Mouse (Mus musculus): ENCODE data around the gene Insig1. TPM values are rescaled to one million over a fixed set of nuclear protein-coding genes. Genes with fewer than 3 reads are reported as not detected.

Gene Insig1
- polyA plus RNA-seq, 1 experiment, result 13.8 TPM

GRCm38 (mm10) chr5:28037172-28037591 lies 34.0 kb upstream of the Insig1 start:
- Histone ChIP-seq H3K4me3 (replicated peaks; ENCODE audit: control insufficient read depth, low read depth, low read length) (no peak overlapping the region), H3K27ac (ENCODE audit: control insufficient read depth, insufficient read depth, low read depth, low read length, poor library complexity) (no peak overlapping the region), H3K4me1 (ENCODE audit: control insufficient read depth, insufficient read depth, low read length) (peaks cover 2% of the 10 kb centered on the region; the same call in 1 of the 2 replicates)
- WGBS, result 2% methylated on average over 3 of the region's 3 CpGs
- TF ChIP-seq CTCF (IDR thresholded peaks at IDR 0.05; ENCODE audit: control insufficient read depth, insufficient read depth, low read length) (no peak), POLR2A (IDR thresholded peaks at IDR 0.05; ENCODE audit: borderline replicate concordance, control insufficient read depth, low read depth, low read length) (no peak)

GRCm38 (mm10) chr5:28037639-28038038 lies 33.5 kb upstream of the Insig1 start:
- Histone ChIP-seq H3K4me1 (ENCODE audit: control insufficient read depth, insufficient read depth, low read length) (peaks cover 2% of the 10 kb centered on the region; the same call in 1 of the 2 replicates), H3K4me3 (replicated peaks; ENCODE audit: control insufficient read depth, low read depth, low read length) (no peak overlapping the region), H3K27ac (ENCODE audit: control insufficient read depth, insufficient read depth, low read depth, low read length, poor library complexity) (no peak overlapping the region)
- WGBS, result under 1% methylated on average over 5 of the region's 5 CpGs
- TF ChIP-seq CTCF (IDR thresholded peaks at IDR 0.05; ENCODE audit: control insufficient read depth, insufficient read depth, low read length) (no peak), POLR2A (IDR thresholded peaks at IDR 0.05; ENCODE audit: borderline replicate concordance, control insufficient read depth, low read depth, low read length) (no peak)

- no peak overlapping the region for H3K4me3 ChIP-seq (replicated peaks; ENCODE audit: control insufficient read depth, low read depth, low read length)
- H3K4me1 ChIP-seq (ENCODE audit: control insufficient read depth, insufficient read depth, low read length), result peaks cover 2% of the 10 kb centered on the region; the same call in 1 of the 2 replicates
- 0% methylated on average over 2 of the region's 2 CpGs for WGBS
- no peak for TF ChIP-seq POLR2A (IDR thresholded peaks at IDR 0.05; ENCODE audit: borderline replicate concordance, control insufficient read depth, low read depth, low read length)
- no peak for TF ChIP-seq CTCF (IDR thresholded peaks at IDR 0.05; ENCODE audit: control insufficient read depth, insufficient read depth, low read length)
- no peak overlapping the region for H3K27ac ChIP-seq (ENCODE audit: control insufficient read depth, insufficient read depth, low read depth, low read length, poor library complexity)
Observed at GRCm38 (mm10) chr5:28038115-28038514, 33.0 kb upstream of the Insig1 start.

GRCm38 (mm10) chr5:28039746-28040655 lies 31.2 kb upstream of the Insig1 start:
- WGBS, result 72% methylated on average over 7 of the region's 7 CpGs
- no peak for TF ChIP-seq POLR2A (IDR thresholded peaks at IDR 0.05; ENCODE audit: borderline replicate concordance, control insufficient read depth, low read depth, low read length)
- no peak for TF ChIP-seq CTCF (IDR thresholded peaks at IDR 0.05; ENCODE audit: control insufficient read depth, insufficient read depth, low read length)
- peaks cover 2% of the 10 kb centered on the region; the same call in 1 of the 2 replicates for H3K4me1 ChIP-seq (ENCODE audit: control insufficient read depth, insufficient read depth, low read length)
- no peak overlapping the region for H3K4me3 ChIP-seq (replicated peaks; ENCODE audit: control insufficient read depth, low read depth, low read length)
- no peak overlapping the region for H3K27ac ChIP-seq (ENCODE audit: control insufficient read depth, insufficient read depth, low read depth, low read length, poor library complexity)

- Histone ChIP-seq H3K4me1 (ENCODE audit: control insufficient read depth, insufficient read depth, low read length) (peaks cover 2% of the 10 kb centered on the region; the same call in 1 of the 2 replicates), H3K4me3 (replicated peaks; ENCODE audit: control insufficient read depth, low read depth, low read length) (no peak overlapping the region), H3K27ac (ENCODE audit: control insufficient read depth, insufficient read depth, low read depth, low read length, poor library complexity) (no peak overlapping the region)
- TF ChIP-seq CTCF (IDR thresholded peaks at IDR 0.05; ENCODE audit: control insufficient read depth, insufficient read depth, low read length) (no peak), POLR2A (IDR thresholded peaks at IDR 0.05; ENCODE audit: borderline replicate concordance, control insufficient read depth, low read depth, low read length) (no peak)
- 68% methylated on average over 3 of the region's 3 CpGs for WGBS
Observed at GRCm38 (mm10) chr5:28040726-28041125, 30.4 kb upstream of the Insig1 start.

GRCm38 (mm10) chr5:28042021-28042420 lies 29.1 kb upstream of the Insig1 start:
- peaks cover 2% of the 10 kb centered on the region; the same call in 1 of the 2 replicates for H3K4me1 ChIP-seq (ENCODE audit: control insufficient read depth, insufficient read depth, low read length)
- H3K27ac ChIP-seq (ENCODE audit: control insufficient read depth, insufficient read depth, low read depth, low read length, poor library complexity), result no peak overlapping the region
- no peak overlapping the region for H3K4me3 ChIP-seq (replicated peaks; ENCODE audit: control insufficient read depth, low read depth, low read length)
- TF ChIP-seq CTCF (IDR thresholded peaks at IDR 0.05; ENCODE audit: control insufficient read depth, insufficient read depth, low read length) (no peak), POLR2A (IDR thresholded peaks at IDR 0.05; ENCODE audit: borderline replicate concordance, control insufficient read depth, low read depth, low read length) (no peak)
- WGBS, result 81% methylated on average over 3 of the region's 3 CpGs

GRCm38 (mm10) chr5:28042779-28043178 lies 28.4 kb upstream of the Insig1 start:
- Histone ChIP-seq H3K4me1 (ENCODE audit: control insufficient read depth, insufficient read depth, low read length) (no peaks in the 10 kb centered on the region), H3K4me3 (replicated peaks; ENCODE audit: control insufficient read depth, low read depth, low read length) (no peak overlapping the region), H3K27ac (ENCODE audit: control insufficient read depth, insufficient read depth, low read depth, low read length, poor library complexity) (no peak overlapping the region)
- WGBS, result 68% methylated on average over 2 of the region's 2 CpGs
- no peak for TF ChIP-seq POLR2A (IDR thresholded peaks at IDR 0.05; ENCODE audit: borderline replicate concordance, control insufficient read depth, low read depth, low read length)
- no peak for TF ChIP-seq CTCF (IDR thresholded peaks at IDR 0.05; ENCODE audit: control insufficient read depth, insufficient read depth, low read length)

- Histone ChIP-seq H3K27ac (ENCODE audit: control insufficient read depth, insufficient read depth, low read depth, low read length, poor library complexity) (no peak overlapping the region), H3K4me3 (replicated peaks; ENCODE audit: control insufficient read depth, low read depth, low read length) (no peak overlapping the region), H3K4me1 (ENCODE audit: control insufficient read depth, insufficient read depth, low read length) (no peaks in the 10 kb centered on the region)
- TF ChIP-seq POLR2A (IDR thresholded peaks at IDR 0.05; ENCODE audit: borderline replicate concordance, control insufficient read depth, low read depth, low read length) (no peak), CTCF (IDR thresholded peaks at IDR 0.05; ENCODE audit: control insufficient read depth, insufficient read depth, low read length) (no peak)
- WGBS, result 78% methylated on average over 5 of the region's 5 CpGs
Observed at GRCm38 (mm10) chr5:28043386-28043785, 27.8 kb upstream of the Insig1 start.

Data from bone marrow, adult 2 months (tissue).